Mouse (Mus musculus) heart, postnatal 0 days (tissue): ENCODE results near the gene Psip1.

ENCODE experiments used
- CTCF ChIP-seq: IDR thresholded peaks from 2 replicates; pipeline ENCODE4 v1.5.1; 2016; ENCODE audit warnings: antibody characterized with exemption, control low read depth, low read depth
- EP300 ChIP-seq: IDR thresholded peaks from 2 replicates; pipeline ENCODE4 v1.6.1; 2016; ENCODE audit warnings: antibody characterized with exemption, low read depth

- TF ChIP-seq CTCF (no peak), EP300 (no peak)
Measured at GRCm38 (mm10) chr4:83431950-83432349, 54.3 kb downstream of the Psip1 start.
